Mouse (Mus musculus) gastrocnemius, adult 8-10 months (tissue): ENCODE measurements at regions not wholly inside any gene's neighbourhood (a gene's known extent, or its start where the extent isn't known, plus 50 kb on each side); places are given as distances from the start of the nearest gene placed in this dataset.

Experiments used
- DNase-seq, 2 experiments: peaks; one replicate each; pipeline ENCODE4 v3.0.0; 2022; ENCODE audit warnings: low spot score in 2 of 2

- DNase-seq = no peak
Observed at GRCm38 (mm10) chr3:33902431-33902830, 58.3 kb upstream of the Ccdc39 start.

GRCm38 (mm10) chr3:33903326-33903725 is 59.2 kb upstream of the Ccdc39 start:
- DNase-seq = no peak

GRCm38 (mm10) chr3:33903816-33904215 is 59.7 kb upstream of the Ccdc39 start:
- DNase-seq = no peak

- DNase-seq = no peak
Observed at GRCm38 (mm10) chr3:33904854-33905678, 61.0 kb upstream of the Ccdc39 start.

- no peak for DNase-seq
Observed at GRCm38 (mm10) chr3:33905679-33906007, 61.5 kb upstream of the Ccdc39 start.

GRCm38 (mm10) chr3:33907061-33907460 is 63.0 kb upstream of the Ccdc39 start:
- no peak for DNase-seq

- DNase-seq = no peak
Observed at GRCm38 (mm10) chr3:33911559-33911958, 67.4 kb upstream of the Ccdc39 start.

GRCm38 (mm10) chr3:33913470-33913869 is 69.4 kb upstream of the Ccdc39 start:
- DNase-seq = no peak

DNA sequence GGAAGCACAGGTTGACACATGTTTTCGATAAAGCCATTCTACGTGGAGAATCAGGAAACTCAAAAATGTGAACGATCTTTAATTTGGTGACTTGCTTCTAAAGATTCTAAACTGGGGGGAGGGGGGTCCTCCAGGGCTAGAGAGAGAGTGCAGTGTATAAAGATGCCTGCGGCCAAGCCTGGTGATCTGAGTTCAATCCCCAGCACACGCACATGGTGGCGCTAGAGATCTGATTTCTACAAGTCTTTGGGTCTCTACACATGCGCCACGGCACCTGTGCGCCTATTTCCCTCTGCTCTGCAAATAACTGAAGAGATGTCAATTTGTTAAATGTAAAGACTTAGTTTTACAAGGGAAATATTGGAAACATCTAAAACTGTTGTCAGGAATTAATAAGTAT is 70.3 kb upstream of the Ccdc39 start:
- DNase-seq = no peak

DNA sequence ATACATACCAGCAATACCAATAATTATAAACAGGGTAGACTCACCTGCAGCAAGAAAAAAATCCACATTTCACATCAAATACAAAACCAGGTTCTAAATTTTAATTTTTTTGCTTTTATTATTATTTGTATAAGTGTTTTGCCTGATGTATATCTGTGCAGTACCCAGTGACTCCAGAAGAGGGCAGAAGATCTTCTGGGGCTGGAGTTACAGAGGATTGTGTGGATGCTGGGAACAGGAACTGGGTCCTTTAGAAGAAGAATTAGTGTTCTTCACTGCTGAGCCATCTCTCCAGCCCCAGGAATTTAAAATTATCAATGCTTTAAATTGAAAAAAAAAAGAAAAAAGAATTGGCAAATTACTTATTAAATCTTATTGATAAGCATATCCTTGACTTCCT is 71.7 kb upstream of the Ccdc39 start:
- DNase-seq = no peak

DNA sequence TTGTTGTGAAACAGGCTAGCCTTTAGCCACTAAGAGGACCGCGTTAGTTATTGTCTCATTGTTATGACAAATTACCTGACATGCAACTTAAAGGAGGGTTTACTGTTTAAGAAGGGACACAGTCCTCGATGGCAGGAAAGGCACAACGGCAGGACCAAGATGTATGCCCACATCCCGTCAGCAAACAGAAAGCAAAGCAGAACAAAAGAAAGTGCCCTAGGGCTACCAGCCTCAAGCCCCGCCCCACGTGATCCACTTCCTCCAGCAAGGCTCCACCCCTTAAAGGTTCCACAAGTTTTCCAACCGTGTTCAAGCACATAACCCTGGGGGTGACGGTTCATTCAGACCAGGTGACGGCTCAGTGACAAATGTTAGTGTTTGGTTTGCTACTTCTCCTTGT is 72.2 kb upstream of the Ccdc39 start:
- no peak for DNase-seq

GRCm38 (mm10) chr3:33916818-33917217 is 72.7 kb upstream of the Ccdc39 start:
- no peak for DNase-seq

- peak; percentile 46 to 48 for DNase-seq
Observed at GRCm38 (mm10) chr3:33918785-33919184, 74.7 kb upstream of the Ccdc39 start.

DNA sequence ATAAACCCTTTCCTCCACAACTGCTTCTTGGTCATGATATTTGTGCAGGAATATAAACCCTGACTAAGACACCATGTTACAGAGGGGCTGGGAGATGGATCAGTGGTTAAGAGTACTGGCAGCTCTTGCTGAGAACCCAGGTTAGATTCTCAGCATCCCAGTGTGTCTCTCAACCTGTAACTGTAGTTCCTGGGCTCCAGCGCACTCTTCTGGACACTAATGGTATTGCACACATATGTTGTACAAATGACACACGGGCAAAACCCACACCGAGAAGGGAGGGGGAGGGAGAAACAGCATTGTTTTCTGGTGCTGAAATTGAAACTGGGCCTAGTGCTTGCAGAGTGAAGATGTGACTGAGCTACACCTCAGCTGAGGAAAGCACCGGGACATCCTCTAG is 81.0 kb upstream of the Ccdc39 start:
- no peak for DNase-seq

- DNase-seq = no peak
Observed at GRCm38 (mm10) chr3:33955064-33955463, 64.7 kb upstream of the Fxr1 start.

- peak; percentile 21 to 33 for DNase-seq
Observed at GRCm38 (mm10) chr3:33955854-33956624, 63.7 kb upstream of the Fxr1 start.

DNA sequence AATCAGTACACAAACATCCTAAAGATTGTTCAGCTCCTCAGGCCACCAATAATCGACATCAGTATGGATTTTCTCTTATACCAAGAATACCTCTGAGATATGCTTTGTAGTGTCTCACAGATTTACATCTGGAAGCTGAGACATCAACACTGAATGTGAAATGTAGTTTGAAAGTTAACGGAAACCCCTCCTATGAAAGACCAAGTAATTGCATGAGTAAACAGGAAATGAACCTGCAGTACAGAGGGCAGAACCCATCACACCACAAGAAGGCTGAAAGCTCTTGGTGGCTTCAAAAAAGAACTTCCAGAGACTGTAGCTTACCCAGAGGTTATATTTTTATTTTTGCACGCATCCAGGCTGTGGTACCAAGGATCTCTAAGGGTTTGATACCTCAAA is 63.1 kb upstream of the Fxr1 start:
- no peak for DNase-seq

DNA sequence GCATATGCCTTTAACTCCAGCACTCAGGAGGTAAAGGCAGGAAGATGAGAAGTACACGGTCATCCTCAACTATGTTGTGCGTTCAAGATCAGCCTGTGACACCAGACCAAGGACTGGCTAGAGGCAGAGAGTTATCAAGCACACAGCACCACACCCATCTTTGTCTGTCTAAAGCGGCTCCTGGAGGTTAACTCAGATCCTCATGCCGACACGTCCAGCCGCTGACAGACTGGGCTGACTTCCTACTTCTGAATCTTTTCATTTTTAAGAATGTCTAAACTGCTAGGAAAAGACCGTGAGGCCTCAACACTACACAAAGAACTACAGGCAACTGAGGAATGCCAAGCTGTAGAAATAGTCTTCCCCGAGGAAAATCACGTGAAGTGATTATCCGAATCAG is 62.1 kb upstream of the Fxr1 start:
- DNase-seq = no peak

GRCm38 (mm10) chr3:33958216-33958615 is 61.5 kb upstream of the Fxr1 start:
- no peak for DNase-seq

- DNase-seq = no peak
Observed at GRCm38 (mm10) chr3:33960211-33960610, 59.5 kb upstream of the Fxr1 start.

DNA sequence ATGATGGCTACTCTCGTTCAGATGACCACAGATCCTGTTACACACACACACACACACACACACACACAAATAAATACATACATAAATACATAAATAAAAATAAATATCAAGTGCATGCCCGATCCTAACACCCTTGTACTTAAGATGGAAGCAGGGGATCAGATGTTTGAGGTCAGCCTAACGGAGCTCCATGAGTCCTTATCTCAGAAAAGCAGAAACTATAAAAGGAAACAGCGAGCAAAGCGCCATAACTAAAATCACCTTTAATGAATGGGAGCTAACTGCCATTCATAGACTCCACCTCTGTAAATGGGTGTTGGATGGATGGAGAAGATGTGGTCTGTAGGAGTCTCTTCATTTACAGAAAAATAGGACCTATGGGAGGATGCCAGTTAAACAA is 56.8 kb upstream of the Fxr1 start:
- DNase-seq = no peak

GRCm38 (mm10) chr3:33967184-33967583 is 52.6 kb upstream of the Fxr1 start:
- no peak for DNase-seq
